Mouse (Mus musculus) CH12.LX (cell line): ENCODE measurements around the gene Mettl11b.

Experiments
- CTCF ChIP-seq, 2 experiments: IDR thresholded peaks in 1 of 2; conservative IDR thresholded peaks in 1 of 2; 2 replicates each; pipeline ENCODE4 v1.5.1; 2011 to 2012; ENCODE audit warnings: low read depth in 2 of 2, low read length in 2 of 2, improper control_type of control experiment in 1 of 2, inconsistent platforms in 1 of 2, mild to moderate bottlenecking in 1 of 2, moderate library complexity in 1 of 2
- E2F4 ChIP-seq: IDR thresholded peaks from 2 replicates; pipeline ENCODE4 v1.6.1; 2011; ENCODE audit warnings: low read depth, low read length, improper control_type of control experiment; ENCODE audit not compliant: insufficient replicate concordance
- EP300 ChIP-seq: IDR thresholded peaks from 2 replicates; pipeline ENCODE4 v1.6.1; 2011; ENCODE audit warnings: low read length, improper control_type of control experiment
- GABPA ChIP-seq: IDR thresholded peaks from 2 replicates; pipeline ENCODE4 v1.6.1; 2012; ENCODE audit warnings: low read depth, low read length, improper control_type of control experiment, inconsistent platforms; ENCODE audit not compliant: insufficient replicate concordance
- JUN ChIP-seq: IDR thresholded peaks from 2 replicates; pipeline ENCODE4 v1.6.1; 2011; ENCODE audit warnings: low read depth, mild to moderate bottlenecking, low read length, improper control_type of control experiment, moderate library complexity; ENCODE audit not compliant: insufficient read depth
- JUND ChIP-seq: conservative IDR thresholded peaks from 2 replicates; pipeline ENCODE4 v1.6.1; 2011; ENCODE audit warnings: low read depth, low read length, improper control_type of control experiment
- POLR2A ChIP-seq: IDR thresholded peaks from 2 replicates; pipeline ENCODE4 v1.6.1; 2011; ENCODE audit warnings: low read depth, mild to moderate bottlenecking, improper control_type of control experiment, low read length
- RAD21 ChIP-seq: IDR thresholded peaks from 2 replicates; pipeline ENCODE4 v1.6.1; 2011; ENCODE audit warnings: low read depth, mild to moderate bottlenecking, low read length, improper control_type of control experiment, moderate library complexity
- SMC3 ChIP-seq: IDR thresholded peaks from 2 replicates; pipeline ENCODE4 v1.6.1; 2011; ENCODE audit warnings: low read depth, low read length, improper control_type of control experiment
- UBTF ChIP-seq: IDR thresholded peaks from 2 replicates; pipeline ENCODE4 v1.6.1; 2012; ENCODE audit warnings: low read depth, mild to moderate bottlenecking, inconsistent platforms, low read length, improper control_type of control experiment, moderate library complexity
- ZNF384 ChIP-seq: IDR thresholded peaks from 2 replicates; pipeline ENCODE4 v1.6.1; 2012; ENCODE audit warnings: low read depth, low read length, improper control_type of control experiment, inconsistent platforms

DNA sequence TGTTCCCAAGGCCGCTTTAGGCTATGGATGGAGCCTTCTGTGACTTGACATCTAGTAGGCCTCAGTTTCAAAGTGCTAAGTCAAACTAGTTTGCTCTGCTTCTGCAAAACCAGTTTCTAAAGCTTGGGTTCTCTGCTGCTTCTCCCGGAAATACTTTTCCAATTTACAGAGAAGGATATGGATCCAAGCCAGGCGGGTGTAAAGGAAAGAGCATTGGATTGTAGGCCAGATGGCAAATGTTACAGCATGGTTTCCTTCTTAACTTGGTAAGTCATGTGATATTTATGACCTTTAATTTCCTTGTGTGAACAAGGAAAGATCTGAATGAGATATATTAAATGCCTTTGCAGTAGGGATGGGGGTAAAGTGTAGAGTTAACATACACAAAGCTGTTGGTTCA, 52.2 kb downstream of the Mettl11b start:
- TF ChIP-seq POLR2A (no peak), JUN (no peak), CTCF (conservative IDR thresholded peaks at IDR 0.05 in 1 of 2, IDR thresholded peaks at IDR 0.05 in 1 of 2; ENCODE audit: low read depth in 2 of 2, low read length in 2 of 2) (no peak), E2F4 (no peak), JUND (no peak), UBTF (no peak), GABPA (no peak), SMC3 (no peak), RAD21 (no peak), EP300 (no peak), ZNF384 (no peak)
